Mouse (Mus musculus): ENCODE data around the gene Rmdn2. TPM values are rescaled to one million over a fixed set of nuclear protein-coding genes. Genes with fewer than 3 reads are reported as not detected.
A peak's percentile ranks its signal among the peaks of the same experiment; 100 is the strongest.

Rmdn2 gene
- total RNA-seq (2014; rRNA removed) (45.8 and 82.7 TPM in 2 replicates), polyA plus RNA-seq (2012; rRNA removed) (14.1 and 17.6 TPM in 2 replicates)

DNA sequence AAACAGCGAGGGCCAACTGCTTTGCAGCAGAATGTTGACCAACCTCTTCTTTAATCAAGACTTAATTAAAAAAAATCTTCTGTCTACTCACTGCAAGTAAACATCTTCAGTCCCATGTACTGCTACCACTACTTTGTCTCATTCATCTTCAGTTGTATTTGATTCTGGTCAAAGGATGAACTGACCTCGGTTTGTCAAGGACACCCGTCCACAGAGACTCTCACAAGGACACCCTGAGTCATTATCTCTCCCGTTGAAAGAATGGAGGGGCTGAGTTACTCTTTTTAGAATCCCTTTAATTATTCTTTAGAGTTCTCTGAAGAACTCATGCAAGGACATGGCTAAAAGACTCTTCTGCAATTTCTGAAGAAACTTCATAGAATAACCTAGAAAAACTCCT lies at the start of gene Rmdn2:
TSS of gene Rmdn2 (plus strand) at position 319 of the 400 bp plus-strand sequence.
- Histone ChIP-seq H3K4me3 (ENCODE audit: insufficient read depth, low read depth, low read length) (no peak within 1 kb of the TSS), H3K27me3 (ENCODE audit: control insufficient read depth, insufficient read depth, low read length) (no peaks in the 10 kb centered on the region), H3K27ac (replicated peaks; ENCODE audit: insufficient read depth, low read depth, low read length) (peak within 1 kb of the TSS; percentile 31; the same call in 1 of the 2 replicates), H3K9ac (ENCODE audit: low read depth, low read length) (no peak within 1 kb of the TSS), H3K36me3 (ENCODE audit: control insufficient read depth, insufficient read depth, low read length) (no peaks in the 10 kb centered on the region), H3K79me2 (ENCODE audit: control insufficient read depth, insufficient read depth, low read length) (no peaks in the 10 kb centered on the region; the same call in 1 of the 2 replicates), H3K4me1 (ENCODE audit: control insufficient read depth, insufficient read depth, low read length) (peaks cover 15% of the 10 kb centered on the region; the same call in 1 of the 2 replicates)
- TF ChIP-seq POLR2A (IDR thresholded peaks at IDR 0.05; ENCODE audit: extremely low read depth, insufficient read depth, low read length) = no peak
- TF ChIP-seq CTCF (IDR thresholded peaks at IDR 0.05; ENCODE audit: low read depth, low read length) = no peak
- no peak for DNase-seq (ENCODE audit: extremely low read depth, low read depth, low spot score)
- WGBS = 72% methylated on average over 4 of the region's 4 CpGs

DNA sequence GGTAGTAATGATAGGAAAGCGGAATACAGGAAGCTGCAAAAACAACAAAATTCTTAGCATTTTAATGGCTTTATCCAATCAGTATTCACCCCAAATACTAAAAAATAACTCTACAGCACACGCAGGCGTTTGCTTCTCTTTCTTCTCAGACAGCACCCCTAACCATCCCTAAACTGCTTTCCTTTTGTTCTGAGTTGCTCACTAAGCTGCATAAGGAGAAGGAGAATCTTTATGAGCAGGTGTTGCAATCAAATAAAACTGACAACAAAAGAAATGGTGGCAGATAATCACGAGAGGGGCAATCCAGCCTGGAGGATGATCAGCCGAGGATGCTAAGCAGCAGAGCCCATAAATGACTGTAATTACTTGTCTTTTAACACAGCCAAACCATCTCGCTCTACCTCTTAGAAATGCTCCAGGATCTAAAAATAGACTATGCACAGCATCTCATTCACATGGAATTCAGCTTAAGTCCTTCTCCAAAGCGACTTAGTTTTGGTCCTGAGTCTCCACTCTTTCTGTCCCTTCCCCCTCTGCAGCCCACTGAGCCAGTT lies 48.5 kb upstream of the Rmdn2 start:
- no peak for TF ChIP-seq POLR2A (IDR thresholded peaks at IDR 0.05; ENCODE audit: extremely low read depth, insufficient read depth, low read length)
- TF ChIP-seq CTCF (IDR thresholded peaks at IDR 0.05; ENCODE audit: low read depth, low read length) = no peak
- 84% methylated on average over 7 of the region's 7 CpGs for WGBS
- Histone ChIP-seq H3K79me2 (ENCODE audit: control insufficient read depth, insufficient read depth, low read length) (no peaks in the 10 kb centered on the region), H3K27me3 (ENCODE audit: control insufficient read depth, insufficient read depth, low read length) (no peaks in the 10 kb centered on the region), H3K4me3 (ENCODE audit: insufficient read depth, low read depth, low read length) (no peak overlapping the region), H3K36me3 (ENCODE audit: control insufficient read depth, insufficient read depth, low read length) (no peaks in the 10 kb centered on the region), H3K27ac (replicated peaks; ENCODE audit: insufficient read depth, low read depth, low read length) (no peak overlapping the region), H3K9ac (ENCODE audit: low read depth, low read length) (no peak overlapping the region), H3K4me1 (ENCODE audit: control insufficient read depth, insufficient read depth, low read length) (no peaks in the 10 kb centered on the region)
- no peak for DNase-seq (ENCODE audit: extremely low read depth, low read depth, low spot score)

DNA sequence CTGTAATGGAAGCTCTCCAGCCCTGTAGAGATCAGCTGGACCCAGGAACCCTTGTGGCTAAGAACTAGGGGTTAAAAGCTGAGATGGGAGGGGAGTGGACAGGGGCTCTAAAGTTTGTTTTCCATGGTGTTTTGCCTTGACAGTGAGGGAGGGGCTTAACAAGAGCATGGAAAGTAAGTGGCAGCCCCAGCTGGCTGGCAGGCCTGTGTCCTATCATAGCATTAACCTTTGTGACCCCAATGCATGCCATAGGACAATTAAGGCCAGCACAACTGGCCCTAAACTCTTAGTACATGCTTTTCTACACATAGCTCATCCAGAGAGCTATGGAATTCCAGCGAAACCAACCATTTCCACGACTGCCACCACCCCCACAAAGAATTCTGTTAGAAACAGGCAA lies 47.9 kb upstream of the Rmdn2 start:
- Histone ChIP-seq H3K4me1 (ENCODE audit: control insufficient read depth, insufficient read depth, low read length) (no peaks in the 10 kb centered on the region), H3K9ac (ENCODE audit: low read depth, low read length) (no peak overlapping the region), H3K4me3 (ENCODE audit: insufficient read depth, low read depth, low read length) (no peak overlapping the region), H3K27ac (replicated peaks; ENCODE audit: insufficient read depth, low read depth, low read length) (no peak overlapping the region), H3K27me3 (ENCODE audit: control insufficient read depth, insufficient read depth, low read length) (no peaks in the 10 kb centered on the region), H3K36me3 (ENCODE audit: control insufficient read depth, insufficient read depth, low read length) (no peaks in the 10 kb centered on the region), H3K79me2 (ENCODE audit: control insufficient read depth, insufficient read depth, low read length) (no peaks in the 10 kb centered on the region)
- no peak for DNase-seq (ENCODE audit: extremely low read depth, low read depth, low spot score)
- 70% methylated on average over 2 of the region's 2 CpGs for WGBS
- TF ChIP-seq POLR2A (IDR thresholded peaks at IDR 0.05; ENCODE audit: extremely low read depth, insufficient read depth, low read length) (no peak), CTCF (IDR thresholded peaks at IDR 0.05; ENCODE audit: low read depth, low read length) (no peak)

DNA sequence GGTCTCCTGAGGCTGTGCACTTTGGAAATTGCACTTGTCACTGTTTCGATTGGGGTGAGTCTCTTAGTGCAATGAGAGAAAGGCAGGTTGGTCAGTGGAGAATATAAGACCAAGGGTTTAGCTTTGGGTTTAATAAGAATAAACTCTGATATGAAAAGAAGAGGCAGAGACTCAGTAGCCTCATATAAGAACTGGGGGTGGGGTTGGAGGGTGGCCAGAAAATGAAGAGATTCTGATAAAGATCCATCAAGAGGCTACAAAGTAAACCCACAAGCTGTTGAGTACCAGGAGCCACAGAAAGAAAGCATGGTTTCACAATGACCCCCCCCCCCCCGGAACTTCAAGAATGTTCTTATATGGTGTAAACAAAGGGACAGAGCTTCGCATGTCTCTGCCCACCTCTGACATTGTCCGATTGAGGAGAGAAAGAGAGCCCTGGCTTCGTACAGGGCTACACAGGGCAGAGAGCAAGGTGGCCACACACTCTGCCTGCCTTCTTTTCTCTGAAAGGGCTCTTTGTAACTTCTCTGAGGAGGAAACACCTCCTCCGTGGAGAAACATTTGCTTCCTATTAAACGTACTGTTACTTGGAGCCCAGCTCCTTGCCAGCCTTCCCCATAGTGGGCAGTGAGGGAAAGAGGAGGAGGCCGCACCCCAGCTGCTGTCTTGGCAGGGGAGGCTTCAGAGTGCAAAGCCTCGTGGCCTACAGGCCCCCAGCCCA lies 46.3 kb upstream of the Rmdn2 start:
- no peaks in the 10 kb centered on the region for H3K79me2 ChIP-seq (ENCODE audit: control insufficient read depth, insufficient read depth, low read length)
- no peak for TF ChIP-seq POLR2A (IDR thresholded peaks at IDR 0.05; ENCODE audit: extremely low read depth, insufficient read depth, low read length)
- H3K4me3 ChIP-seq (ENCODE audit: insufficient read depth, low read depth, low read length) = no peak overlapping the region
- H3K27me3 ChIP-seq (ENCODE audit: control insufficient read depth, insufficient read depth, low read length) = no peaks in the 10 kb centered on the region
- H3K27ac ChIP-seq (replicated peaks; ENCODE audit: insufficient read depth, low read depth, low read length) = no peak overlapping the region
- H3K4me1 ChIP-seq (ENCODE audit: control insufficient read depth, insufficient read depth, low read length) = no peaks in the 10 kb centered on the region
- no peak for DNase-seq (ENCODE audit: extremely low read depth, low read depth, low spot score)
- H3K36me3 ChIP-seq (ENCODE audit: control insufficient read depth, insufficient read depth, low read length) = no peaks in the 10 kb centered on the region
- WGBS = 70% methylated on average over 9 of the region's 9 CpGs
- H3K9ac ChIP-seq (ENCODE audit: low read depth, low read length) = no peak overlapping the region

DNA sequence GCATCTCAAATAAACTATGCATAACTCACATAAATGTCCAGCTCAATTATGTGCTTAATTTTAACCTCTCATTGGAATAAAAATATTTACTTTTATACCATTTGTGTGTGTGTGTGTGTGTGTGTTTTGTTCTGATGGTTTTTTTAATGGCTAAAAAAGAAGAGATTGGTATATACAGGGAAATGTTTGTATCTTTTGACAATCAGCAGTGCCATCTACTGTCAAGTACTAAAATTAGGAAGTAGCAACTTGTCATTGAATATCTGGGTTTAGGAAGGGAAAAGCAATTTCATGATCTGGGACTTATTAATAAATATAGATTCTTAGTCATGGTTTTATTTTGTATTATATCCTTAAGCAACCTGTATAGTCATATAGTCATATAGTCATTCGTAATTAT lies 43.3 kb upstream of the Rmdn2 start:
- 83% methylated on average over 1 of the region's 1 CpGs for WGBS
- Histone ChIP-seq H3K79me2 (ENCODE audit: control insufficient read depth, insufficient read depth, low read length) (no peaks in the 10 kb centered on the region), H3K4me3 (ENCODE audit: insufficient read depth, low read depth, low read length) (no peak overlapping the region), H3K9ac (ENCODE audit: low read depth, low read length) (no peak overlapping the region), H3K27me3 (ENCODE audit: control insufficient read depth, insufficient read depth, low read length) (no peaks in the 10 kb centered on the region), H3K4me1 (ENCODE audit: control insufficient read depth, insufficient read depth, low read length) (no peaks in the 10 kb centered on the region), H3K27ac (replicated peaks; ENCODE audit: insufficient read depth, low read depth, low read length) (no peak overlapping the region), H3K36me3 (ENCODE audit: control insufficient read depth, insufficient read depth, low read length) (no peaks in the 10 kb centered on the region)
- peak; percentile 14 for DNase-seq (ENCODE audit: extremely low read depth, low read depth, low spot score)
- TF ChIP-seq CTCF (IDR thresholded peaks at IDR 0.05; ENCODE audit: low read depth, low read length) (no peak), POLR2A (IDR thresholded peaks at IDR 0.05; ENCODE audit: extremely low read depth, insufficient read depth, low read length) (no peak)

DNA sequence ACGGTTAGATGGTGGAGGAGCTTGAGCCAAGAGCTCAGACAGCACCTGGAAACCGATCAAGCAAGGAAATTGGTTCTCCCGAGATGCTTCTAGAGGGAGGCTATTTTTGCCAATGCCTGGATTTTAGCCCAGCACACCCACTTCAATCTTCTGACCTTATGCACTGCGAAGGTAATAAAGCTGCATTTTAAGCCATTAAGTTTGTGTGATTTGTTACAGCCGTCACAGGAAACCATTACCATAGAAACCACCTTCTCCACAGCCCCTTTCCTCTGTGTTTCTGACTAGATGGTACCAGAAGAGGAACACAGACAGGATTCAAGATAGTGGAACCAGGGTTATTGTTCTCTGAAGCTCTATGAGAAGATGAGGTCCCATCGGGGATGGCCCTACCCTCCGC lies 33.3 kb upstream of the Rmdn2 start:
- TF ChIP-seq CTCF (IDR thresholded peaks at IDR 0.05; ENCODE audit: low read depth, low read length) (no peak), POLR2A (IDR thresholded peaks at IDR 0.05; ENCODE audit: extremely low read depth, insufficient read depth, low read length) (no peak)
- no peak overlapping the region for H3K9ac ChIP-seq (ENCODE audit: low read depth, low read length)
- no peak overlapping the region for H3K27ac ChIP-seq (replicated peaks; ENCODE audit: insufficient read depth, low read depth, low read length)
- no peaks in the 10 kb centered on the region for H3K4me1 ChIP-seq (ENCODE audit: control insufficient read depth, insufficient read depth, low read length)
- DNase-seq (ENCODE audit: extremely low read depth, low read depth, low spot score) = no peak
- H3K27me3 ChIP-seq (ENCODE audit: control insufficient read depth, insufficient read depth, low read length) = no peaks in the 10 kb centered on the region
- 89% methylated on average over 7 of the region's 7 CpGs for WGBS
- no peak overlapping the region for H3K4me3 ChIP-seq (ENCODE audit: insufficient read depth, low read depth, low read length)
- no peaks in the 10 kb centered on the region for H3K36me3 ChIP-seq (ENCODE audit: control insufficient read depth, insufficient read depth, low read length)
- H3K79me2 ChIP-seq (ENCODE audit: control insufficient read depth, insufficient read depth, low read length) = no peaks in the 10 kb centered on the region

Measured in liver, adult 2 months (tissue).